Mouse (Mus musculus) kidney, postnatal 4 days (tissue): ENCODE results near the gene Hebp1.

ENCODE experiments used
- DNase-seq, 2 experiments: peaks; one replicate each; pipeline ENCODE4 v3.0.0; 2021; ENCODE audit warnings: mixed read lengths in 2 of 2

The Hebp1 gene

DNA sequence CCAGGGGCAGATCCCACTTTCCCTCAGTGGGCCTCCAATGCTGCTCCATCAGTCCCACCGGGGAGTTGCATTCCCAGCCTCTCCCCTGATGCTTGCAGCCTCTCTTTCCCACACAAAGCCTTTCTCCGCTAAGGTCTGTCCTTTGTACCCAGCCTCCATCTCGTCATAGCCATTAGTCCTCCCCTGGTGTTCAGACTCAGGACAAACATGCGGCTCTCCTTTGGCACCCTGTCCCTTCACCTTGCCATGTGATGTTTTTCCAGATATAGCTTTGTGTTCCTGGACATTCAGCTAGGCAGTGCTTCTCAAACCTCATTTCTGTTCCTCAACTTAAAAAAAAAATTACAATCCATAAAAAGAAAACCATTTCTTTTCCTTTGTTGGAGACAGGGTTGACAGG, 39.3 kb downstream of the Hebp1 start:
- DNase-seq = no peak

DNA sequence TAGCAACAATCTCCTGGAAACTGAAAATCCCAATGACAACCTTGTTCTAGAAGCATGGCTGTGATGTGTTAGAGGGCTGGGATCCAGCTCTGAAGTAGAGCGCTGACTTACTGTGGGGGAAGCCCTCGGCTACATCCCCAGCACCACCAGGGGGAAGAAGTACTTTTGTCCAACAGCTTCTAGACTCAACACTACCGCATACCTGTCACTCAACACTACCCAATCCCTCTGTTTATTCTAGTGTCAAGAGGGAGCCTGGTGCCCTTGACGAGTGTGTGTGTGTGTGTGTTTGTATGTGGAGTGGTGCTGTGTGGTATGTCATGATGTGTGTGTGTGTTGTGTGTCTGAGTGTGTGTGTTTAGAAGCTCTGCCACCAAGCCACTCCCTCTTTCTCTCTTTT, 40.3 kb downstream of the Hebp1 start:
- no peak for DNase-seq

DNA sequence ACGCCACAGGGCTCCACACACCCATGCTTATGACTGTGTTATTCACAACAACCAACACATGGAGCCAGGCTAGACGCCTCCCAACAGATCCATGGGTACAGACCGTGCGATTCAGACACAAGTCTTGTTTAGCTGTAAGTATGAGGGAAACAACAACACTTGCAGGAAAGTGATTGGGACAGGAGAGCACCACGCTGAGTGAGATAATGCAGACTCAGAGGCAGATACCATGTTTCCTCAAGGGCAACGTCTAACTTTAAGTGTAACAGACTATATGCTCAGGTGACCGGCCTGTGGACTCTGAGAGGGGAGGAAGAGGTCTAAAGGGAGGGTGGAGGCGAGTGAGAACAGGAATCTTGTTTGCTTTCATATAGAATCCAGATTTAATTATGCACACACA, 41.2 kb downstream of the Hebp1 start:
- no peak for DNase-seq

DNA sequence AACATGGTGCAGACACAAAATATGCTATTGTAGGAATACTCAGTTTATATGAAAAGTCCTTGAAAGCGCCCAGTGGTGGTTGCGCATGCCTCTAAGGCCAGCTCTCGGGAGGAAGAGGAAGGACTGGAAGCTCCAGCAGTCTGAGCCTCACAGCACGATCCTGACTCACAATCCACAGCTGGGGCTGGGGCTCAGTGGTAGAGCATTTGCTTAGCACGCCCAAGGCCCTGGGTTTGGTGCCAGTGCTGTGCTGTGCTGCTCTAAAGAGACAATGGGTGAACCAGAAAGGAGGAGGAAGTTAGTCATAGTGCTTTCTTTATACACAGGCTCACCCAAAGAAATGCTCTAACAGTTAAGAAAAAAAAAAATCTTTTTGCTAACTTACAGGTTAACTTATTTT, 44.1 kb downstream of the Hebp1 start:
- no peak for DNase-seq

DNA sequence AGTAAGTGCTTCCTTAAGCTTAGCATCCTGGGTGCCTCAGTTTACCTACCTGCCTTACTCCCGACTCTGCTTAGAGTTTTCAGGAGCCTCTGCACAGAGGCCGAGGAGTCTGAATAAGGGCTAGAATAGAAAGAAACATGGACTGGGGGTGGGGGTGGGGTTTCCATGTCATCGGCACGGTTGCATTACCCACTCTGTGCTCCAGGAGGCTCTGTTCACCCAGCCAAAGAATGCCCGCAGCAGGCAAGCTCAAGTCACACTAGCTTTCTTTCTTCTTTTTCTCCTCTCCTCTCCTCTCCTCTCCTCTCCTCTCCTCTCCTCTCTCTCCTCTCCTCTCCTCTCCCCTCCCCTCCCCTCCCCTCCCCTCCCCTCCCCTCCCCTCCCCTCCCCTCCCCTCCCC, 47.5 kb downstream of the Hebp1 start:
- DNase-seq = peak; percentile 50 to 62

DNA sequence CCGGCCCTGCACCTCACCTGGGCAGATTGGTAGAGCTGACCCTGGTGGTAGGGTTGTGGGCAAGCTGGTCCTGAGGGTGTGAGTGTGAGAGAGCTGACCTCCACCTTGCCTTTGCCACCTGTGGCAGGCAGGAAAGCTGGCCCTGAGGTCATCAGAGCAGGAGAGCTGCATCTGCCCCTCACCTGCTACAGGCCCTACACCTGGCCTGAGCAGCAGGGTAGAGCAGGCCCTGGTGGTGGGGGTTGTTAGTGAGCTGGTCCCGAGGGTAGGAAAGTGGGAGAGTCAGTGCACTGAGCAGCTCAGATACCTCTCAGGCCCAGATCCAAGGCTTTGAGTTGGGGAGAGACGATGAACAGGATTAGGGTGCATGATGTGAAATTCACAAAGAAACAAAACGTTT, 48.1 kb downstream of the Hebp1 start:
- no peak for DNase-seq

DNA sequence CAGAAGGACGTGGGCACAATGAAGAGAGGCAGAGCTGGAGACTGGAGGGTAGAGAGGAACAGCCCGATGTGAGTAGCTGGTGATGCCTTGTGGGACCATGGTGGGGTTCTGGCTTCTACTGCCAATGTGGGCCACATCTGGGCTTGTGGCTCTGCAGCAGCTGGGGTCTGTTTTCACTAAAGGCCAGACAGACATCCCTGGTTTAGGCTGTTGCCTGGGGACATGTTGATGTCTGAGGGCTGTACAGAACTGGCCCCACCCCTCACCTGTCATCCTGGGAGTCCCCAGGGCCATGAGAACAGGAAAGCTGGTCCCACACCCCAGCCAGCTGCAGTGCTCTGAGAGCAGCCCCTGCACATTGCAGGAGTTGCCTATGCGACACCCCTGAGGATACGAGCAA, 48.6 kb downstream of the Hebp1 start:
- DNase-seq = no peak

DNA sequence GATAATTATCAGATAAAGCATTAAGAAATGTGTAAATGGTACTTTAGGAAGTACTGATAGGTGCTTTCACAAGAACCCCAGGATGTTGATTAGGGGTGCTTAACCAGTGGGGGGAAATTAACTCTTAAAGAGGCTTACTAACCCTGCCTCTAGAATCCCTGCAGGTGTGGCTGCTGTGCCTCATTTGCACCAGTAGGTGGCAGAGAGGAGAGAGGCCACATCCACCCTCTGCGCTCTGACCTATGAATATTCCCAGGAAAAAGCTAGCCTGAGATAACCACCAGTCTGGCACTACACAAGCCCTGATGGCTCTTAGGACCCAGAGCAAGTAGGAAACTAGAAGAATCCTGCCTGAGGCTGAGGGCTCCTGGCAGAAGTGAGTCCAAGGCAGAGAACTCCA, 49.3 kb downstream of the Hebp1 start:
- peak; percentile 55 to 57 for DNase-seq

DNA sequence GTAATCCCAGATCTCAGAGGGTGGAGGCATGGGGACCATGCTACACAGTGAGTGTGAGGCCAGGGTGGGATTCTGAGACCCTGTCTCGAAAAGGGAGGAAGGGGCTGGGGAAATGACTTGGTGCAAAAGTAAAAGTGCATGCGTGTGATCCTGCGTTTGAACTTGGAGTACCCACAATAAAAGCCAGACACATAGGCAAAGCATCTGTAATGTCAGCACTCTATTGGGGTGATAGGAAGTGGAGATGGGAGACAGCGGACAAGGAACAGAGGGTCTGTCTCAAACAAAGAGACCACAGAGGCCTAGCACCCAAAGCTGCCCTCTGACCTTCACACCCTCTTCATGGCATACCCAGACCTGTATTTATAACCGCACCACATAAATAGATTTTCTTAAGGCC, 51.8 kb downstream of the Hebp1 start:
- no peak for DNase-seq

DNA sequence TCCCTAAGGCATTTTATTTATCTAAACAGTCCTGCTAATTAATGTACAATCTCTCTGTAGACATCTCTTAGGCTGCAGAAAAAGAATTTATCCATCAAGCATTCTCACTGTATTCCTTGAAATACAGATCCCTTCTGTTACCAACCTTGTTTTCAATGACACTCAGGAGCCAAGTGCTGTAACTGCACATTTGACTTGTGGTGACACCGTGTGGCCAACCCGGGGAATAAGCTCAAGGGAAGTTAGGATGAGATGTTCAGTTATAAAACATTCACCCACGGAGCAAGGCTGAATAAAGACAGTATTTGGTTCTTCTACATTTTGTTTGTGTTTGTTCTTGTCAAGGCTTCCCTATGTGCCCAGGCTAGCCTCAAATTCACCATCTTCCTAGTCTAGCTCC, 53.3 kb downstream of the Hebp1 start:
- DNase-seq = peak; percentile 43 to 48

DNA sequence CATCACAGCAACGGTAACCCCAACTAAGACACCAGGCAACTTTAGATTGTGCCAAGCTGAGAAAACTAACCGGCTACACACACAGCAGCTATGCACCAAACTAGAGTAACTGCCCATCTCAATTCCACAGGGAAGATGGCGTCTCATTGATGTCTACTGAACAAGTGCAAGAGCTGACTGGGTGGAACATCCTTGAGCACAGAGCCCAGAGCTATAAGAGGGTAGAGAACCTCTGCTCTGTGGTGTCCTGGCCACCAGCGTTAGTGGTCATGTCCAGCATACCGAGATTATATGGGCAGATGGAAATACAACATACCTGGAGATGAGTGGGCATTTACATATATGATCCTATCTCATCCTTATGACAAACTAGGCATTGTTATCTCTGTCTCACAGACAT, 54.7 kb downstream of the Hebp1 start:
- no peak for DNase-seq

DNA sequence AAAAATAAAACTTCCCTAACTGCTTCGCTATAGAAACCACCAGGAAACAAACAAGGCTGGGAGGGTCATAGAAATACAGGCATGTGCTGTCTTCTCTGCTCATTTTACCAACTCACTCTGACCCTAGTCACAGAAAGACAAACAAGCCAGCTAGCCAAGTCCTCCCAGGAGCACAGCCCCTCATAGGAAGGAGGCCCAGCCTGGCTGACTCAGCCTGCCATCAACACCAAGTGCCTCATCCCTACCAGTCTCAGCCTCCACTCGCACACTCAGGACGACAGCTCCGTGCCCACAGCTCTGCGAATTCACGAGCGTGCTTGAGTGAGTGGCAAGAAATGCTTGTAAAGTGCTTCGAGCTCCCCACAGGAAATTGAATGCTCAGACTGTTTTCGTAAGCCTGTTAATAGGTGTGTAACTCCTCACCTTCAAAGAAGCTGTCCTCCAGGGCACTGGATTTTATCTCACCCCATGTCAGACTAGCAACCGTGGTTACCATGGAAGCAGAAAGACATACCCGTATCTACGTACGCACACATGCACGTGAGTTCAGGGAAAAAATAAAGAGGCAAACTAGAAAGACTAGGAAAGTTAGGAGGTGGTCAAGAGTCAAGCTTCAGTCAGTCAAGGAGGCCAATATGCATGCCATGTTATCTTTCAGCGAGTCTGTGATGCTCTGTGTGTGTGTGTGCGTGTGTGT, 56.2 kb downstream of the Hebp1 start:
- DNase-seq = no peak

DNA sequence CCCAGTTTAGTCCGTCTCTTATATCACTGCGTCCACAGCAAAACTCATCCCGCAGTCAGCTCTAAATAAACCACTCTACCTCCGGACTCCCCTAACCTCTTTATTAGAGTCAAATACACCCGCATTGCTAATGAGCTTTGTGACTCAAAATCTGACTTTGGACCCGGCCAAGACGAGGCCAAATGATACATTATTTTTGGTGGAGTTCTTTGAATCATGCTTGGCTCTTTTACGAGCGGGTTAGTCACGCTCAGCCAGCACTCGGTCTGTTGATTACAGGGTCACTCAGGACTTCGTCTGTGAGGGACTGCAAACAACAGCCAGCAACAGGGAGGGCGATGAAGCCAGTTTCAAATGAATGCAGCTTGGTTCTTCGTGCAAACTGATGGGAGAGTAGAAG, 59.1 kb downstream of the Hebp1 start:
- peak; percentile 34 to 55 for DNase-seq

DNA sequence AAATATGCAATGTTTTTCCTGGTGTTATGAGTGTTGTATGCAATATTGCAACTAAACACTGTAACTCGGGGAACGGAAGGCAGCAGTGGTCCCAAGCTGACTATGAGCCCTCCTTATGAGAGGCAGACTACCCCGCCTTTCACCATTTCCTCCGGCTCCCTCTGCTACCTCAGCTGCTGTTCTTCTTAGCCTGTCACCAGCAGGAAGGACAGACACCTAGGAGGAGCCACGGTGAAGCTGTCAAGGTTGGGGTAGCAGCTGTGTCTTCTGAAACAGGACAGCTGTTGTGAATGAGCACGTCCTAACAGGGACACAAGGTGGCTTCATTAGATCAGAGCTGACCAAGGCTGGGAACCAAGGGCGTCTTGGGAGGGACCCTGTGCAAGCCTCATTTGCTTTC, 59.6 kb downstream of the Hebp1 start:
- peak; percentile 24 to 36 for DNase-seq

DNA sequence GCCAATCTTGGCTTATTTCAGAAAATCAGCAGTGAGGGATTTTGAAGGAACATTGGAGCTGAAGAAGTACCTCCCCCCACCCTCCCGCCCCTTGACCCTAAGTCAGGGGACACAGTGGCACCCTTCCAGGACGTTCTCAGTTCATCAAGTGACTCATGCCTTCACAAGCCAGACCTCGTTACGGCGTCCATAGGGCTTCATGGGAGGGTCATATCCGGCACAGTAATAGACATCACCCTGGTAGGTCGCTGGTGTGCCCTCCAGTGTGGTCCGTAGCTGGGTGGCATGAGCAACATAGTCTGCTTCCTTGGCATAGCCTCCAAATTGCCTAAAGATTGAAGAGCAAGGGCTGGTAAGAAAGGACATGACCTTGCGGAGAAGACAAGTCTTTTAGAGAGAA, 60.1 kb downstream of the Hebp1 start:
- DNase-seq = peak; percentile 20 to 44

DNA sequence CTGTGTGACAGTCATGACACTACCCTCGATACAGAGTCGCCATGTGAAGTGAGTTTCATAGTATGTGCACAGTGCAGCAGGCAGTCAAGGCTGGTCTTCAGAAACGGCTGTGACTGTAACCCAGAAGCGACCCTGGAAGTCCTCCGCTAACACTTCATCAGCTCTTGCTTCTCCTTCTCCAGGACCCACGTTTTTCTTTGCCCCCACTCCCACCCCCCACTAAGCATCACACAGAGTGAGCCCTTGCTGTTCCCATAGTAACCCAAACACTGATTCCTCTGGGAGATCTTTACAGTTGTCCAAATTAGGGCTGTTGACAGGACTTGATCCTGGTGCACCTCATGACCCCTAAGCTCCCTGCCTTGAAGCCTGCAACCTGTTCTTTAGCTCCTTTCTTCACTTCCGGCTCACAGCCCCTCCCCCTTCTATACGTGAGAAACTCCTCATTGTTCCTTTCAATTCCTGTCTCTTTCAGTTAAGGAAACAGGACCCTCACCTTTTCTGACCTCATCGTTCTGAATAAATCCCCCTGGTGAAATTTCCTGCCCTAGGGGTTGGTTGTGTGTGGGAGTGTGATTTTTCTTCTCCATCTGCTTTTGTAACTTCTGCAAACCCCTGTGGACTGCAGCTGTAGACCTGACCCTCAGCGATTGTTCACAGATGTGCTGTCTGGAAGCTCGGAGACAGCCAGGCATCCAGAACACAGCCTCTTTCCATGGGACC, 61.2 kb downstream of the Hebp1 start:
- DNase-seq = peak; percentile 19 to 43

DNA sequence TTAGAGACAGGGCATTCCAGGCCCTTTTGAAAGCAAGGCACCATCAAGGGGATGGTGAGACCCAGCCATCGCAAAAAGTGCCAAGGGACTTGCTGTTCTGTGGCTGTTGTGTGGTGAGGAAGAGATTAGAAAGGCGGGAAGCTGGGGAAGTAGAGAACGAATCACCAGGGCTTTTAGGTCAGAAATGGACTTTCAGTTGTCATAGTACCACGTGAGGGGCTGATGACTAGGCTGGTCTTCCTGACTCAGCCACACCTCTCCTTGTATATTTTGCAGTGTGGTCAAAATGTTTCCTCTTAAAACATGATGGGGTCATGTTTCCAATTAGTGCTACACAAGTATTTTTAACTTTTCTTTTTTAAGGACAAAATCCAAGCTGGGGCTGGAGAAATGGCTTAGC, 62.1 kb downstream of the Hebp1 start:
- no peak for DNase-seq

DNA sequence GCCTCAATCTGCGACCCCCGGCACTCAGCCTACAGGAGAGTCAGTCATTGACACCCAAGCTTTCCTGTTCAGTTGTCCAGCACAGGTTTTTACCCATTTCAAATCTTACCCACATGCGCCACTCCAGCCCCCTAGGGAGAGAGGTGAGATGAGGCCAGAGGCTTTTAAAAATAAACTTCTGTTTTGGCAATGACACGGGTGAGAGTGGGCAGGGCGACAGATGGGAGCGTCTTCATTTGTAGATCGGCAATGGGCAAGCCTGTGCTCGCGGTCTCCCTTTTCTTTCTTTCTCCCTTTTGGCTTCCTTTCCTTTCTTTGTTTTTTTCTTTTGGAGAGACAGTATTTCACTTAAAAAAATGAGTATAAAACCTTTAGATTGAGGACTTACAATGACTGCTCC, 64.3 kb downstream of the Hebp1 start:
- DNase-seq = no peak

DNA sequence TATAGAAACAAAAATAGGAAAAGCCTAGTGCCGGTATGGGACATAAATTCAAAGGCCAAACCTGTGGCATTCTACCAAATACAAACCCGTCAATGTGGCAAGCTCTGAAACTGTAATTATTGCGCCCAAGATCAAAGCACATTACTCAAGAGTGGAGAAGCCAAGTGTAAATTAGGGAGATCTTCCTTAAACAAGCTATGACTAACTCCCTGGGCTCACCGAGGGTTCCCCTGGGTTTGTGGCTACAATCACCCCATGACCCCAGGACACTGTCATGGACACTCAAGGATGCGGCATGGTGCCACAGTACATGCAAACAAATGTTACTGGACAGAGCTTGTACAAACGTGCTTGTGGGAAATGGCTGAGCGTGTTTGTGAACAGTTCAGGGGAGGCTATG, 64.7 kb downstream of the Hebp1 start:
- DNase-seq = no peak

DNA sequence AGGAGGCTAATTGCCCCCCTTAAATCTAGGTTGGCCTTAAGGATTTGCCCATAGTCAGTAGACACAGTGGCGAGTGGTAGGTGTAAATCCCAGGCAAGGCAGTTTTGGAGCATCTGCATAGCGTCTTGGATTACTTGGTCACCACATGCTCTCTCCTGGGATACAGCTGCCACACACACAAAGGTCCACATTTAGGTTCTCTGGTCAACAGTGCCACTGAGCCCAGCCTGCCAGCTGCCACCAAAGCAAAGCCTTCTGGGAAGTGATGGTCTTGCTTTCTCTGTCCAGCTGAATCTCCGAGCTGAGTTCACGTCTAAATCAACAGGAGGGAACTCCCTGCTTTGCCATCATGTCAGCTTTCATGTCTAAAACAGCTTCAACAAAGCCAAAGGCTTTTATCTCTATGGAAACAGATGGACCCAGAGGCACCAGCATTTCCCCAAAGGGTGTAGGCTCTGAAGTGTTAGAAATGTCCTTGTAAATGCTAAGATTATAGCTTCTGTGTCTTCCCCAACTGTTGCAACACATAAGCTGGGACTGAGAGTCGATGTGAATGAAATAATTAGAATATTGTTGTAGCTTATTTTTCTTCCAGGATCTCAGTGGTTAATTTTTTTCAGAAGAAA, 73.0 kb downstream of the Hebp1 start:
- no peak for DNase-seq

DNA sequence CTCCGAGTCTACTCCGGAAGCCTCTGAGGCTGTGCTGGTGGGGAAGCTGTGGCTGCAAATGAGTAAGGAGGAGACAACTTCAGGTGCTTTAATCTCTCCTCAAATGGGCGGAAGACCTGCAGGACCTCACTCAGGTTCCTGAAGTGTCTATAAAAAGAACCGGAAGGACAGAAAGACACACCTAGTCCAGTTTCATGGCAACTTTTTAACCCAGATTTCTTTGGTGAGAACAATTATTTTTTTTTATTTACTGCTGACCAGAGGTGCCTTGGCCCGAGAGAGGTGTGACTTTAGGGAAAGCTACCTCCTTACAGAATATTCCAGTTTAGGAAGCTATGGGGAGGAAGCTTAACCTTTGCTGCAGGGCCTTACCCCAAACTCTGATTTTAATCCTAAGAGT, 79.6 kb downstream of the Hebp1 start, which contains the start of gene Gprc5d:
Gene Gprc5d, minus strand, starts transcription at position 101 of the 400 bp plus-strand sequence.
- no peak for DNase-seq

DNA sequence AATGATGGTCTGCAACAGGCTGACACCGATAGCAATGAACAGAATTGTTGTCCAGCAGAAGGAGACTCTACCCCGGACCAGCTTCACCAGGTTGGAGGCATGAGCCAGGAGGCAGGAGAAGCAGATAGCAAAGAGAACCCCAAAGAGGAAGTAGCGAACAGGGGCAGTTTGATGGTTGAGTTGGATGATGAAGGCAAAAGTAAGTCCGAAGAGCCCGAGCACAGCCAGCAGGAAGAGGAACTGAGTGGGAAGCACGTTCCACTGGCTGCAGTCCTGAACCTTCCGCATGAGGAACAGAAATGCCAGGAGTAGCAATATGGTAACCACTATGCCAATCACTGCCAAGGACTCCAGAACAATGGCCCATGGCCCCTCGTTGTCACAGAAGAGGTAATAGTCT, 81.3 kb downstream of the Hebp1 start:
- DNase-seq = no peak

DNA sequence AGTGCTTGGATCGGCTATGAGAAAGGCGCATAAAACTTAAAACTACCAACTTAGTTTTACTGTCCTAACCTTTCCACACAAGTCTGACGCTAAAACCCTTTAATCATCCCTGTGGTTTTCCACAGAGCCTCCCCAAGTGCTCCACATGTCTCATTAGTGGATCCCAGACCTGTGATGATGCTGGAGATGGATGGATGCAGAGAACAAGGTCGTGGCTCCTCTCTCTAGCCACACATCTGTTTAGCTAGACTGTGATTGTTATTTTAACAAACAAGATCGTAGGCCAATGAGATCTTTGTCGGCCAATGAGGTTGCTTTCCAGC, 84.7 kb downstream of the Hebp1 start:
- no peak for DNase-seq

DNA sequence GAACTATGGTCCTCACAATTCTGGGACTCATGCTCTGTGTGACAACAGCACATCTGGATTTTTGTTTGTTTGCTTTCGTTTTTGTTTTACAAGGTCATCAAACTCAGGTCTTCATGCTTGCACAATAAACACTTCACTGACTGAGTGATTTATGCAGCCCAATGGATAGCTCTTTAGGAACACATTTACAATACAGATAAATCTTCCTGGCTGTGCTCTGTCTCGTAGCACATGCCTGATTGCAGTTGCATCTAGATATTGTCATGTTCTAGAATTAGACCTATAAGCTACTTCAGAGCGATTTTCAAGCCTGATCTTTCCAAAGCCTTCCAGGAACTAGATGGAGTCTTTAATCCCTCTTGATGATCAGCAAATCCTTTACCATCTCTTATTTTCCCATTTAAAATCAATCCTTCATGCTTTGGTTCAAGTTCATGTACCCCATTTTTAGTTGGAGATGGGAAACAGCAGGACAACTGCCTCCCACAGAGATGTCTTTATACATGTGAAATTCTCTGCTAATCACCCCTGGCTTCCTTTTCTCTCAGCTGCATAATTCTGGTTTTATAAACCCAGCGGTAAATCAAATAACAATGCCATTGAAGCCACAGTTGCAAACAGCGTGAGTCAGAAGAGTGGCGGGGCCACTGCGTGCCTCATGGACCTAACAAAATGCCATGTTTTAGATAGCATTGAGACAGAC, 85.3 kb downstream of the Hebp1 start:
- no peak for DNase-seq
